Mouse (Mus musculus): Measurements from ENCODE around the gene Disp1.

Gene Disp1

GRCm38 (mm10) chr1:183200926-183201325, 20.4 kb downstream of the Disp1 start:
- no peak for DNase-seq (ENCODE audit: low read depth)

- DNase-seq (ENCODE audit: low read depth), result no peak
Observed at GRCm38 (mm10) chr1:183194763-183195162, 26.6 kb downstream of the Disp1 start.

GRCm38 (mm10) chr1:183194151-183194550, 27.2 kb downstream of the Disp1 start:
- DNase-seq (ENCODE audit: low read depth), result no peak

GRCm38 (mm10) chr1:183191398-183191797, 29.9 kb downstream of the Disp1 start:
- DNase-seq (ENCODE audit: low read depth), result no peak

- DNase-seq (ENCODE audit: low read depth), result no peak
Observed at GRCm38 (mm10) chr1:183190456-183190855, 30.9 kb downstream of the Disp1 start.

GRCm38 (mm10) chr1:183189014-183189662, 32.2 kb downstream of the Disp1 start:
- DNase-seq (ENCODE audit: low read depth), result no peak

- DNase-seq (ENCODE audit: low read depth), result no peak
Observed at GRCm38 (mm10) chr1:183188115-183189013, 33.0 kb downstream of the Disp1 start.

GRCm38 (mm10) chr1:183185560-183185959, 35.8 kb downstream of the Disp1 start:
- no peak for DNase-seq (ENCODE audit: low read depth)

- no peak for DNase-seq (ENCODE audit: low read depth)
Observed at GRCm38 (mm10) chr1:183184681-183185080, 36.6 kb downstream of the Disp1 start.

GRCm38 (mm10) chr1:183183565-183183964, 37.8 kb downstream of the Disp1 start:
- no peak for DNase-seq (ENCODE audit: low read depth)

GRCm38 (mm10) chr1:183182641-183183414, 38.5 kb downstream of the Disp1 start:
- no peak for DNase-seq (ENCODE audit: low read depth)

- DNase-seq (ENCODE audit: low read depth), result no peak
Observed at GRCm38 (mm10) chr1:183181030-183181395, 40.3 kb downstream of the Disp1 start.

GRCm38 (mm10) chr1:183180301-183181029, 40.9 kb downstream of the Disp1 start:
- DNase-seq (ENCODE audit: low read depth), result no peak

GRCm38 (mm10) chr1:183179316-183179715, 42.0 kb downstream of the Disp1 start:
- DNase-seq (ENCODE audit: low read depth), result no peak

GRCm38 (mm10) chr1:183175236-183175635, 46.1 kb downstream of the Disp1 start:
- DNase-seq (ENCODE audit: low read depth), result peak; percentile 3

GRCm38 (mm10) chr1:183171095-183171494, 50.2 kb downstream of the Disp1 start:
- no peak for DNase-seq (ENCODE audit: low read depth)

- DNase-seq (ENCODE audit: low read depth), result no peak
Observed at GRCm38 (mm10) chr1:183168465-183168864, 52.9 kb downstream of the Disp1 start.

GRCm38 (mm10) chr1:183167776-183168175, 53.5 kb downstream of the Disp1 start:
- no peak for DNase-seq (ENCODE audit: low read depth)

GRCm38 (mm10) chr1:183166700-183167099, 54.6 kb downstream of the Disp1 start:
- DNase-seq (ENCODE audit: low read depth), result no peak

- DNase-seq (ENCODE audit: low read depth), result no peak
Observed at GRCm38 (mm10) chr1:183164648-183165071, 56.7 kb downstream of the Disp1 start.

- DNase-seq (ENCODE audit: low read depth), result no peak
Observed at GRCm38 (mm10) chr1:183164190-183164580, 57.1 kb downstream of the Disp1 start.
